Comparison of ENCODE assay signal across 11 mouse cellular contexts in genomic region chr5:135471747-135472146, GRCm38 (mm10).
"Had no signal": no experiment of that assay in that cellular context is flagged by ENCODE, and none has a peak within 500 bp of the region (broad histone marks: within the 10 kb centered on the region; RNA-seq: fewer than 3 reads in every experiment).

No protein-coding gene starts in this region.

- H3K9me3 ChIP-seq: kidney, embryonic 15.5 days; limb, embryonic 12.5 days; midbrain, embryonic 10.5 days had no signal

- H3K4me1 ChIP-seq: kidney, embryonic 15.5 days; limb, embryonic 12.5 days had no signal

- DNase-seq: kidney, postnatal 14 days; lung, adult 2 months; right cerebral cortex, postnatal 25 days; thymus, adult 2 months; thymus, postnatal 25 days had no signal

- H3K9ac ChIP-seq: kidney, embryonic 15.5 days; limb, embryonic 12.5 days; liver, embryonic 14.5 days had no signal

- ATAC-seq: intestine, embryonic 16.5 days; midbrain, embryonic 16.5 days had no signal

- H3K27ac ChIP-seq: kidney, embryonic 15.5 days; limb, embryonic 12.5 days; liver, embryonic 14.5 days; midbrain, embryonic 10.5 days had no signal

- H3K4me3 ChIP-seq: kidney, embryonic 15.5 days; limb, embryonic 12.5 days; midbrain, embryonic 10.5 days had no signal

- H3K27me3 ChIP-seq: kidney, embryonic 15.5 days; limb, embryonic 12.5 days had no signal

- H3K4me2 ChIP-seq: kidney, embryonic 15.5 days; limb, embryonic 12.5 days had no signal
